Mouse (Mus musculus): ENCODE results near the gene Wfdc3.

Gene Wfdc3

GRCm38 (mm10) chr2:164745843-164746479 is at the start of gene Wfdc3, which contains the start of gene Dnttip1:
Gene Wfdc3, minus strand, starts transcription at chr2:164745931.
Gene Dnttip1, plus strand, starts transcription at chr2:164745983.
- peak; percentile 96 for DNase-seq (ENCODE audit: low spot score)

- DNase-seq (ENCODE audit: low spot score) = peak; percentile 67
These were observed 48.6 kb upstream of the Wfdc3 start for GRCm38 (mm10) chr2:164794293-164794692.

- no peak for DNase-seq (ENCODE audit: low spot score)
These were observed 48.0 kb upstream of the Wfdc3 start for GRCm38 (mm10) chr2:164793772-164794171.

GRCm38 (mm10) chr2:164793236-164793635 is 47.5 kb upstream of the Wfdc3 start:
- DNase-seq (ENCODE audit: low spot score) = peak; percentile 44

- no peak for DNase-seq (ENCODE audit: low spot score)
These were observed 46.9 kb upstream of the Wfdc3 start for GRCm38 (mm10) chr2:164792400-164793190.

- no peak for DNase-seq (ENCODE audit: low spot score)
These were observed 46.1 kb upstream of the Wfdc3 start for GRCm38 (mm10) chr2:164791841-164792261.

- no peak for DNase-seq (ENCODE audit: low spot score)
These were observed 44.7 kb upstream of the Wfdc3 start for GRCm38 (mm10) chr2:164790451-164790850.

- no peak for DNase-seq (ENCODE audit: low spot score)
These were observed 42.7 kb upstream of the Wfdc3 start for GRCm38 (mm10) chr2:164788411-164788810.

GRCm38 (mm10) chr2:164787779-164788178 is 42.0 kb upstream of the Wfdc3 start:
- no peak for DNase-seq (ENCODE audit: low spot score)

GRCm38 (mm10) chr2:164787032-164787431 is 41.3 kb upstream of the Wfdc3 start:
- no peak for DNase-seq (ENCODE audit: low spot score)

GRCm38 (mm10) chr2:164786388-164786885 is 40.7 kb upstream of the Wfdc3 start:
- DNase-seq (ENCODE audit: low spot score) = no peak

GRCm38 (mm10) chr2:164785481-164786387 is 40.0 kb upstream of the Wfdc3 start, which contains the start of gene Snx21:
Gene Snx21, plus strand, starts transcription at chr2:164785823.
- DNase-seq (ENCODE audit: low spot score) = peak; percentile 72

- DNase-seq (ENCODE audit: low spot score) = no peak
These were observed 39.2 kb upstream of the Wfdc3 start for GRCm38 (mm10) chr2:164784869-164785420.

GRCm38 (mm10) chr2:164783926-164784581 is 38.3 kb upstream of the Wfdc3 start:
- DNase-seq (ENCODE audit: low spot score) = no peak

GRCm38 (mm10) chr2:164781876-164782275 is 36.1 kb upstream of the Wfdc3 start:
- DNase-seq (ENCODE audit: low spot score) = no peak

GRCm38 (mm10) chr2:164779481-164780086 is 33.9 kb upstream of the Wfdc3 start, which contains the start of gene Tnnc2:
Gene Tnnc2, minus strand, starts transcription at chr2:164779967.
- no peak for DNase-seq (ENCODE audit: low spot score)

GRCm38 (mm10) chr2:164778809-164779208 is 33.1 kb upstream of the Wfdc3 start:
- no peak for DNase-seq (ENCODE audit: low spot score)

GRCm38 (mm10) chr2:164778015-164778287 is 32.2 kb upstream of the Wfdc3 start:
- no peak for DNase-seq (ENCODE audit: low spot score)

GRCm38 (mm10) chr2:164777246-164778014 is 31.7 kb upstream of the Wfdc3 start:
- no peak for DNase-seq (ENCODE audit: low spot score)

GRCm38 (mm10) chr2:164776801-164777200 is 31.1 kb upstream of the Wfdc3 start:
- DNase-seq (ENCODE audit: low spot score) = no peak
